Mouse (Mus musculus) heart, postnatal 0 days (tissue): ENCODE data around the gene Morn4.

ENCODE experiments used
- CTCF ChIP-seq: IDR thresholded peaks from 2 replicates; pipeline ENCODE4 v1.5.1; 2016; ENCODE audit warnings: antibody characterized with exemption, control low read depth, low read depth
- EP300 ChIP-seq: IDR thresholded peaks from 2 replicates; pipeline ENCODE4 v1.6.1; 2016; ENCODE audit warnings: antibody characterized with exemption, low read depth

DNA sequence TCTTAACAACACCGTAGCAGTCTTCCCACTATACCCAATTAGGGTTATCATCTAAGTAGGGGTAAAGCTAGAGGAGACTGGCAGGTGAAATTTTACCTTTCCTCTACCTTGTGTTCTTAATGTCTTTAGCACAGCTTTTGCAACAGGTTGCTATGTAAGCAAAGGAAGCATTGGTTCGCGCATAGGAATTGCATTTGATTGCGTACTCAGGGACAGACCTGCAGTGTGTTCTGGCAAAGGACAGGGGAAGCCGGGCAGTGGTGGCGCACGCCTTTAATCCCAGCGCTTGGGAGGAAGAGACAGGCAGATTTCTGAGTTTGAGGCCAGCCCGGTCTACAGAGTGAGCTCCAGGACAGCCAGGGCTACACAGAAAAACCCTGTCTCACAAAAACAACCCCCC lies 32.0 kb upstream of the Morn4 start:
- TF ChIP-seq CTCF: no peak
- no peak for TF ChIP-seq EP300
